Mouse (Mus musculus) forebrain, embryonic 10.5 days (tissue): ENCODE measurements around the gene Rnf227. TPM values are rescaled to one million over a fixed set of nuclear protein-coding genes. Genes with fewer than 3 reads are reported as not detected.

Source experiments
- DNase-seq: peaks from one replicate; pipeline ENCODE4 v3.0.0-alpha.2; 2017; ENCODE audit warnings: low spot score; ENCODE audit errors: extremely low spot score
- H3K27ac ChIP-seq: fragments of 300-500 bp; sonication (generic); 2 replicates; pipeline ENCODE4 v1.5.1; 2016; ENCODE audit warnings: mild to moderate bottlenecking
- H3K27me3 ChIP-seq: fragments of 300-500 bp; sonication (generic); 2 replicates; pipeline ENCODE4 v1.6.1; 2016; ENCODE audit warnings: mild to moderate bottlenecking; ENCODE audit not compliant: poor library complexity, severe bottlenecking
- H3K36me3 ChIP-seq: fragments of 300-500 bp; sonication (generic); replicated peaks from 2 replicates; pipeline ENCODE4 v1.6.1; 2016; ENCODE audit warnings: mild to moderate bottlenecking, moderate library complexity
- H3K4me1 ChIP-seq: fragments of 300-500 bp; sonication (generic); 2 replicates; pipeline ENCODE4 v1.6.1; 2016
- H3K4me3 ChIP-seq: fragments of 300-500 bp; sonication (generic); 2 replicates; pipeline ENCODE4 v1.5.1; 2016; ENCODE audit warnings: mild to moderate bottlenecking, moderate library complexity
- H3K9me3 ChIP-seq: fragments of 300-500 bp; sonication (generic); 2 replicates; pipeline ENCODE4 v1.6.1; 2016; ENCODE audit warnings: mild to moderate bottlenecking, moderate library complexity
- WGBS: fragments of 180-500 bp; shearing (Covaris S2); methylation state at CpG from one replicate; pipeline ENCODE4 v1.1.7; 2016; 5-methylcytosine and 5-hydroxymethylcytosine counted together
- polyA plus RNA-seq: library from polyadenylated mRNA; unstranded; fragments of >200 nt; fragmentation: Nextera tagmentation; extraction: Ambion mirVana; gene quantifications from 2 replicates; pipeline ENCODE4 v1.2.1, GENCODE M21; 2016

Gene Rnf227
- polyA plus RNA-seq, 1 experiment from 2014 or later, result 19.7 TPM

GRCm38 (mm10) chr11:69334796-69335195 is 5.5 kb upstream of the Rnf227 start:
- 76% methylated on average over 4 of the region's 4 CpGs for WGBS
- H3K4me1 ChIP-seq, result peaks cover 25% of the 10 kb centered on the region
- H3K27me3 ChIP-seq, result peaks cover 42% of the 10 kb centered on the region
- no peak overlapping the region for H3K27ac ChIP-seq
- 0 out of 2 replicates have a peak, but pooled peaks cover 3% of the 10 kb centered on the region for H3K9me3 ChIP-seq
- no peak for DNase-seq
- no peak overlapping the region for H3K4me3 ChIP-seq
- no peaks in the 10 kb centered on the region for H3K36me3 ChIP-seq

- DNase-seq, result no peak
- H3K4me1 ChIP-seq, result peaks cover 1% of the 10 kb centered on the region; the same call in 1 of the 2 replicates
- no peaks in the 10 kb centered on the region for H3K9me3 ChIP-seq
- H3K27me3 ChIP-seq, result peaks cover 5% of the 10 kb centered on the region; the same call in 1 of the 2 replicates
- 88% methylated on average over 26 of the region's 26 CpGs for WGBS
- H3K36me3 ChIP-seq, result peaks cover 88% of the 10 kb centered on the region
- H3K27ac ChIP-seq, result no peak overlapping the region
- no peak overlapping the region for H3K4me3 ChIP-seq
Observed at GRCm38 (mm10) chr11:69346441-69346840, 6.2 kb downstream of the Rnf227 start.

GRCm38 (mm10) chr11:69356544-69356943 is 16.3 kb downstream of the Rnf227 start:
- H3K27ac ChIP-seq, result no peak overlapping the region
- H3K27me3 ChIP-seq, result no peaks in the 10 kb centered on the region
- no peak for DNase-seq
- H3K4me3 ChIP-seq, result no peak overlapping the region
- H3K9me3 ChIP-seq, result no peaks in the 10 kb centered on the region
- peaks cover 3% of the 10 kb centered on the region; the same call in 1 of the 2 replicates for H3K4me1 ChIP-seq
- peaks cover 100% of the 10 kb centered on the region for H3K36me3 ChIP-seq
- WGBS, result 91% methylated on average over 5 of the region's 5 CpGs

- Histone ChIP-seq H3K4me1 (peaks cover 8% of the 10 kb centered on the region; the same call in 1 of the 2 replicates), H3K4me3 (no peak overlapping the region), H3K27me3 (no peaks in the 10 kb centered on the region), H3K36me3 (peaks cover 100% of the 10 kb centered on the region), H3K9me3 (no peaks in the 10 kb centered on the region), H3K27ac (no peak overlapping the region)
- no peak for DNase-seq
- WGBS, result 92% methylated on average over 12 of the region's 12 CpGs
Observed at GRCm38 (mm10) chr11:69357690-69358089, 17.4 kb downstream of the Rnf227 start.

- Histone ChIP-seq H3K27ac (peak overlapping the region; percentile 31; the same call in 1 of the 2 replicates), H3K36me3 (peaks cover 75% of the 10 kb centered on the region), H3K27me3 (no peaks in the 10 kb centered on the region), H3K4me1 (peaks cover 38% of the 10 kb centered on the region), H3K9me3 (no peaks in the 10 kb centered on the region), H3K4me3 (no peak overlapping the region)
- WGBS, result 72% methylated on average over 7 of the region's 7 CpGs
- DNase-seq, result no peak
Observed at GRCm38 (mm10) chr11:69362021-69362420, 21.8 kb downstream of the Rnf227 start.

GRCm38 (mm10) chr11:69362479-69362878 is 22.2 kb downstream of the Rnf227 start:
- no peak overlapping the region for H3K4me3 ChIP-seq
- no peak overlapping the region for H3K27ac ChIP-seq
- H3K36me3 ChIP-seq, result peaks cover 71% of the 10 kb centered on the region
- H3K27me3 ChIP-seq, result no peaks in the 10 kb centered on the region
- peaks cover 42% of the 10 kb centered on the region for H3K4me1 ChIP-seq
- WGBS, result 72% methylated on average over 2 of the region's 2 CpGs
- no peaks in the 10 kb centered on the region for H3K9me3 ChIP-seq
- DNase-seq, result no peak

- peaks cover 52% of the 10 kb centered on the region for H3K36me3 ChIP-seq
- WGBS, result 59% methylated on average over 8 of the region's 8 CpGs
- peaks cover 57% of the 10 kb centered on the region for H3K4me1 ChIP-seq
Observed at GRCm38 (mm10) chr11:69364376-69364775, 24.1 kb downstream of the Rnf227 start.

GRCm38 (mm10) chr11:69364910-69365309 is 24.6 kb downstream of the Rnf227 start:
- 0% methylated on average over 6 of the region's 6 CpGs for WGBS
- DNase-seq, result peak; percentile 37
- Histone ChIP-seq H3K27me3 (no peaks in the 10 kb centered on the region), H3K9me3 (no peaks in the 10 kb centered on the region), H3K36me3 (peaks cover 46% of the 10 kb centered on the region), H3K27ac (peak overlapping the region; percentile 100), H3K4me1 (peaks cover 61% of the 10 kb centered on the region), H3K4me3 (peak overlapping the region; percentile 97)

More at GRCm38 (mm10) chr11:69364376-69364775, 24.1 kb downstream of the Rnf227 start:
- peak overlapping the region; percentile 97 for H3K4me3 ChIP-seq
- no peaks in the 10 kb centered on the region for H3K27me3 ChIP-seq
- peak overlapping the region; percentile 100 for H3K27ac ChIP-seq
- DNase-seq, result no peak
- no peaks in the 10 kb centered on the region for H3K9me3 ChIP-seq

GRCm38 (mm10) chr11:69365722-69366121 is 25.5 kb downstream of the Rnf227 start:
- H3K27ac ChIP-seq, result peak overlapping the region; percentile 100
- WGBS, result 26% methylated on average over 6 of the region's 6 CpGs
- H3K4me3 ChIP-seq, result peak overlapping the region; percentile 97
- H3K27me3 ChIP-seq, result no peaks in the 10 kb centered on the region
- H3K36me3 ChIP-seq, result peaks cover 38% of the 10 kb centered on the region
- H3K4me1 ChIP-seq, result peaks cover 69% of the 10 kb centered on the region
- peak; percentile 26 for DNase-seq
- H3K9me3 ChIP-seq, result no peaks in the 10 kb centered on the region

GRCm38 (mm10) chr11:69366157-69366854 is 26.0 kb downstream of the Rnf227 start:
- H3K9me3 ChIP-seq, result no peaks in the 10 kb centered on the region
- H3K27ac ChIP-seq, result peak overlapping the region; percentile 100
- 2% methylated on average over 26 of the region's 26 CpGs for WGBS
- no peaks in the 10 kb centered on the region for H3K27me3 ChIP-seq
- peaks cover 75% of the 10 kb centered on the region for H3K4me1 ChIP-seq
- H3K36me3 ChIP-seq, result peaks cover 33% of the 10 kb centered on the region
- DNase-seq, result peak; percentile 83
- H3K4me3 ChIP-seq, result peak overlapping the region; percentile 97

- peak; percentile 45 for DNase-seq
- Histone ChIP-seq H3K4me3 (peak overlapping the region; percentile 97), H3K36me3 (peaks cover 25% of the 10 kb centered on the region), H3K27ac (peak overlapping the region; percentile 100), H3K27me3 (no peaks in the 10 kb centered on the region), H3K9me3 (no peaks in the 10 kb centered on the region), H3K4me1 (peaks cover 76% of the 10 kb centered on the region)
- WGBS, result under 1% methylated on average over 22 of the region's 22 CpGs
Observed at GRCm38 (mm10) chr11:69366855-69367615, 26.8 kb downstream of the Rnf227 start.

- Histone ChIP-seq H3K4me3 (peak overlapping the region; percentile 97), H3K36me3 (peaks cover 24% of the 10 kb centered on the region), H3K27ac (peak overlapping the region; percentile 100), H3K27me3 (no peaks in the 10 kb centered on the region), H3K4me1 (peaks cover 82% of the 10 kb centered on the region), H3K9me3 (no peaks in the 10 kb centered on the region)
- no peak for DNase-seq
- under 1% methylated on average over 22 of the region's 22 CpGs for WGBS
Observed at GRCm38 (mm10) chr11:69367616-69368355, 27.5 kb downstream of the Rnf227 start.
